Mouse (Mus musculus) liver, embryonic 14.5 days (tissue): ENCODE results near the gene Cfap43. TPM values are rescaled to one million over a fixed set of nuclear protein-coding genes. Genes with fewer than 3 reads are reported as not detected.

Source experiments
- ATAC-seq: fragments of 200-750 bp; cut with Nextera tagmentation; 2 replicates; pipeline ENCODE4 v1.8.0; 2017; ENCODE audit warnings: moderate number of reproducible peaks, mild to moderate bottlenecking, moderate library complexity; ENCODE audit not compliant: insufficient read depth
- DNase-seq, 3 experiments: peaks; one replicate each; pipeline ENCODE4 v3.0.0-alpha.2; 2012 to 2013; ENCODE audit warnings: low read depth in 3 of 3, low spot score in 3 of 3
- H3K27ac ChIP-seq: fragments of 300-500 bp; sonication (generic); 2 replicates; pipeline ENCODE4 v1.5.1; 2014; ENCODE audit warnings: moderate library complexity, mild to moderate bottlenecking, control low read depth, inconsistent platforms
- H3K27me3 ChIP-seq: fragments of 300-500 bp; sonication (generic); 2 replicates; pipeline ENCODE4 v1.6.1; 2014; ENCODE audit warnings: mild to moderate bottlenecking, low read length, moderate library complexity; ENCODE audit not compliant: control insufficient read depth, insufficient read depth
- H3K36me3 ChIP-seq: fragments of 300-500 bp; sonication (generic); replicated peaks from 2 replicates; pipeline ENCODE4 v1.6.1; 2014; ENCODE audit warnings: low read depth; ENCODE audit not compliant: control insufficient read depth, insufficient read depth
- H3K4me1 ChIP-seq, 2 experiments: fragments of 200-500 bp in 1 of 2; fragments of 300-500 bp in 1 of 2; sonication (generic) in 1 of 2; replicated peaks; 2 replicates each; pipeline ENCODE4 v1.6.1; 2012 to 2014; ENCODE audit warnings: antibody characterized with exemption in 1 of 2, inconsistent platforms in 1 of 2, low read length in 1 of 2; ENCODE audit not compliant: control insufficient read depth in 2 of 2, insufficient read depth in 2 of 2
- H3K4me2 ChIP-seq: fragments of 300-500 bp; sonication (generic); 2 replicates; pipeline ENCODE4 v1.6.1; 2014; ENCODE audit warnings: low read depth, mild to moderate bottlenecking, control low read depth, moderate library complexity
- H3K4me3 ChIP-seq, 2 experiments: fragments of 200-500 bp in 1 of 2; fragments of 300-500 bp in 1 of 2; sonication (generic) in 1 of 2; 2 replicates each; pipeline ENCODE4 v1.5.1; 2012 to 2014; ENCODE audit warnings: low read depth in 2 of 2, low read length in 2 of 2, mild to moderate bottlenecking in 2 of 2, control low read depth in 1 of 2, inconsistent platforms in 1 of 2, moderate library complexity in 1 of 2; ENCODE audit not compliant: insufficient read depth in 1 of 2
- H3K9ac ChIP-seq: fragments of 300-500 bp; sonication (generic); replicated peaks from 2 replicates; pipeline ENCODE4 v1.6.1; 2014; ENCODE audit warnings: mild to moderate bottlenecking, control low read depth, moderate library complexity
- H3K9me3 ChIP-seq: fragments of 300-500 bp; sonication (generic); 2 replicates; pipeline ENCODE4 v1.6.1; 2016; ENCODE audit warnings: low read length, mixed read lengths; ENCODE audit not compliant: control insufficient read depth
- CTCF ChIP-seq: IDR thresholded peaks from 2 replicates; pipeline ENCODE4 v1.5.1; 2016; ENCODE audit warnings: antibody characterized with exemption, low read depth, control low read depth
- EP300 ChIP-seq: IDR thresholded peaks from 2 replicates; pipeline ENCODE4 v1.6.1; 2016; ENCODE audit warnings: antibody characterized with exemption, low read depth
- WGBS: fragments of 180-500 bp; shearing (Covaris S2); extraction: QIAGEN DNeasy Blood & Tissue Kit; methylation state at CpG from one replicate; pipeline ENCODE4 v1.1.7; 2014; ENCODE audit not compliant: insufficient replicate concordance; 5-methylcytosine and 5-hydroxymethylcytosine counted together
- polyA plus RNA-seq, 2 experiments: library from polyadenylated mRNA; depleted of rRNA in 1 of 2; stranded (reverse) in 1 of 2; unstranded in 1 of 2; fragments of >200 nt; fragmentation: Nextera tagmentation in 1 of 2; extraction: Ambion mirVana in 1 of 2; gene quantifications; 2 replicates each; pipeline versions ENCODE4 v1.2.1 to v1.2.3; 2012 to 2014

The Cfap43 gene
- polyA plus RNA-seq, 2 experiments, result 0.05 TPM; not detected in 1

DNA sequence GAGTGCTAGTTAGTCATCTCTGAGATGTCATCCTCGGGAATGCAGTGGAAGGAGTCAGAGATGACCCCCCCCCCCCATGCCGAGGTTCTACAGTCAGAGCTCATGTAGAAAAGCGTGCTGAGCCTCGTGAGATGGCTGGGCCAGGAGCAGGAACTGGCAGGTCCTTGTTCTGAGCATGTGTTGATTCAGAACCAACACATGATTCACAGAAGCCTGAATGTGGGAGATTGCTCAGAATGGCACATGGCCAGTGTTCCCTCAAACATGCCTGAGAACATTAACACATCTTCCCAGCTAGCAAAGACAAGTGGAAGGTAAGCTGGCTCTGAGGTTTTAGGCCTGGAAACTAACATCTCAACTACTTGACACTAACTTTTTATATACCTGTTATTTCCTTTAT, 208.7 kb downstream of the Cfap43 start:
- ATAC-seq (no peak), DNase-seq (no peak)
- Histone ChIP-seq H3K4me3 (no peak overlapping the region), H3K4me2 (no peak overlapping the region), H3K36me3 (no peaks in the 10 kb centered on the region), H3K9ac (no peak overlapping the region), H3K4me1 (peaks cover 0 to under 1% of the 10 kb centered on the region in 2 experiments; a peak in 1 of 4 replicates), H3K27me3 (no peaks in the 10 kb centered on the region), H3K27ac (no peak overlapping the region), H3K9me3 (no peaks in the 10 kb centered on the region)
- 55% methylated on average over 4 of the region's 4 CpGs for WGBS
- no peak for TF ChIP-seq EP300
- TF ChIP-seq CTCF, result no peak

DNA sequence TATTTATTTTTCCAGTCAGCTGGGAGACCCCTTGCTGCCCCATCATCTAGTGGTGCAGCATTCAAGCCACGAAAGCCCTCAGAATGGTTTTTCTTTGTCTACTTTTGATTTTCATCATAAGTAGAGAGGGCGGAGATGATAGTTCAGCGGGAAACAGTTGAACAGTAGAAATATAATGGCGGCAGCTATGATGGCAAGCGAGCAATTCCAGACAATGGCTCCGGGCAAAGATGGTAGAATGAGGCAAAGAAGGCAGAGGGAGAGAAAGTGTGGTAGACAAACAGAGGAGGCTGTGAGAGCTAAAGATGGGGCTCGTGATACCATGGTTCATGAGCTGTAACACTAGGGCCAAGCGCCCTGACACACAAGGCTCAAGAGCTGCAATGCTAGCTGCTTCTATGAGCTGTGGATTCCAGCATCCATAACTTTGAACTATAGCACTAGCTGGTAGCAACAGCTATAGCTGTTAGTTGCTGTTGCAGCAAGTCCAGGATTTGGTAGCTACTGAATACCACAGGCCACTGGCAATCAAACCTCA, 213.2 kb downstream of the Cfap43 start:
- ATAC-seq (no peak), DNase-seq (no peak)
- no peak overlapping the region for H3K9ac ChIP-seq
- peaks cover 2 to 3% of the 10 kb centered on the region in 2 experiments; a peak in 1 of 4 replicates for H3K4me1 ChIP-seq
- H3K4me3 ChIP-seq, result no peak overlapping the region
- no peak for TF ChIP-seq CTCF
- no peak for TF ChIP-seq EP300
- no peak overlapping the region for H3K4me2 ChIP-seq
- no peaks in the 10 kb centered on the region for H3K9me3 ChIP-seq
- no peak overlapping the region for H3K27ac ChIP-seq
- no peaks in the 10 kb centered on the region for H3K27me3 ChIP-seq
- 74% methylated on average over 8 of the region's 8 CpGs for WGBS
- H3K36me3 ChIP-seq, result no peaks in the 10 kb centered on the region

DNA sequence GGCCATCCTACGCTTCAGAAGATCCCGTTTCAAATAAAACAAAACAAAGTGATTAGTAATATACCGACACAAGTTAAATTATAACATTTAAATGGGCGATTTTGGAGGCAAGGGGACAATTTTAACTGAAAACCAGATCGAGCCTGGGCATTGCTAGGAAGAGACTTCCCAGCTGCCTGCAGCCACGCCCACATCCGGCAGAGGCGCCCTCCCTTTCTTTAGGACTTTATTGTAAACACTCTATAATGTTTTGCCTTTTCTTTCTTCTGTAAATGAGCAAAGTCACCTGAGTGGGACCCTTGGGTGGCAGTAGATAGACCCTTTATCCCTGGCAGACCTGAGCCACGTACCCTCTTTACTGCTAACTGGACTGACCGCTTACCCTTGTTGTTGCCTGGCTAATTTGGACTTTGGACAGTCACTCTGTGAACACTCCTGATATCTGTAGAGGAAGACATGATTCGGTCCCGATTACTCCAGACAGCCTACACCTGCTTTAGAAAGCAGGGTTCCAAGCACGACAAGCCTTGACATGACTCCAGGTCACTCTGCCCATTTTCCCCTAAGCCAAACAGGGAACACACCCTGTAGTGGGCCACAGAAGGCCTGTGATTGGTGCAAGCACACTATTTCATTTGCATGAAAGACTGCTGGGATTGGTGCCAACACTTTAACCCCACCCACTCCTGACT, 213.9 kb downstream of the Cfap43 start:
- Histone ChIP-seq H3K9me3 (no peaks in the 10 kb centered on the region), H3K4me2 (no peak overlapping the region), H3K4me1 (peaks cover 2 to 3% of the 10 kb centered on the region in 2 experiments; a peak in 1 of 4 replicates), H3K27ac (no peak overlapping the region), H3K36me3 (no peaks in the 10 kb centered on the region), H3K4me3 (no peak overlapping the region), H3K27me3 (no peaks in the 10 kb centered on the region), H3K9ac (no peak overlapping the region)
- WGBS, result 56% methylated on average over 13 of the region's 13 CpGs
- DNase-seq, result no peak
- no peak for TF ChIP-seq CTCF
- TF ChIP-seq EP300, result no peak
- no peak for ATAC-seq

DNA sequence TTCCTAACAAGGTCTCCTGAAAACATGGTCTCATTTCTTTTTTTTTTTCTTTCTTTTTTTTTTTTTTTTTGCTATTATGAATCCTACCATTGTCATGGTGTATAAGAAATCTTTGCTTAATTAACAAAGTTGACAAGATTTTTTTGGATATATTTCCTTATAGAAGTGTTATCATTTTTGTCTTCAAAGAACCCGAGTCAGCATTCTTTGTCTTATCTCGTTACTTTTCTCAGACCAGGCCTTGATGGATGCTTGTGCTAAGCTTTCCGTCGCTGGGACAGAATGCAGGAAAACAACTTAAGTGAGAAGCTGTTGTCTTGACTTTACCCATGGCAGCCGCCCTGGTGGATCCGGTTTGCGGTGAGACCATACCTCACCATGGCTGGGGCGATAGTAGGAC, 218.6 kb downstream of the Cfap43 start:
- DNase-seq (no peak), ATAC-seq (no peak)
- no peak overlapping the region for H3K27ac ChIP-seq
- WGBS, result 64% methylated on average over 8 of the region's 8 CpGs
- H3K4me2 ChIP-seq, result no peak overlapping the region
- H3K9me3 ChIP-seq, result no peaks in the 10 kb centered on the region
- TF ChIP-seq CTCF (no peak), EP300 (no peak)
- no peaks in the 10 kb centered on the region for H3K27me3 ChIP-seq
- peaks cover 2 to 5% of the 10 kb centered on the region in 2 experiments; a peak in 1 of 4 replicates for H3K4me1 ChIP-seq
- no peak overlapping the region for H3K4me3 ChIP-seq
- H3K36me3 ChIP-seq, result no peaks in the 10 kb centered on the region
- H3K9ac ChIP-seq, result no peak overlapping the region

DNA sequence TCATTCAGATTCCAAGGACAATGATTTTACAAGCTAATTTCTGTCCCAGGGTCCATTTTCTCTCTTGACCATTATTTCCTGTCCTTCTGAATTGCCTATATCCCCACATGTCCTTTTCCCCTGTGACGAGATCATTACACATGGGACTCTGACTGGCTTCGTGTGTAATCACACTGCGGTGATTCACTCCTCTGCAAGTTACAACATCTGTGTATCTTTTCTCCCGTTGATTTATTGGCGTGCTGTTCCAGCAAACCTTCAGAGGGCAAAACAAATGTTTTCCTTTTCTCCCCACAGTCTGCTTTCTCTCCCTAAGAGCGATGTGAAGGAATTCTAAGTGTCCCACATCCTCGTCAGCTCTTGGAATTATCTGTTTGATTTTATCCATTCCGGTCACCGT, 219.3 kb downstream of the Cfap43 start:
- H3K27me3 ChIP-seq, result no peaks in the 10 kb centered on the region
- no peaks in the 10 kb centered on the region for H3K36me3 ChIP-seq
- 62% methylated on average over 9 of the region's 9 CpGs for WGBS
- ATAC-seq, result no peak
- H3K27ac ChIP-seq, result no peak overlapping the region
- no peak overlapping the region for H3K4me2 ChIP-seq
- no peak overlapping the region for H3K9ac ChIP-seq
- TF ChIP-seq EP300 (no peak), CTCF (no peak)
- 0 out of 4 replicates have a peak, but pooled peaks cover 0 to 2% of the 10 kb centered on the region in 2 experiments for H3K4me1 ChIP-seq
- H3K4me3 ChIP-seq, result no peak overlapping the region
- no peaks in the 10 kb centered on the region for H3K9me3 ChIP-seq
- DNase-seq, result no peak
